Mouse (Mus musculus) right cerebral cortex, postnatal 14 days (tissue): ENCODE results near the gene 3425401B19Rik.

ENCODE experiments used
- DNase-seq: peaks from one replicate; pipeline ENCODE4 v3.0.0; 2022

The 3425401B19Rik gene

GRCm38 (mm10) chr14:32659781-32660180, 25.3 kb downstream of the 3425401B19Rik start:
- DNase-seq, result no peak

GRCm38 (mm10) chr14:32638485-32638884, 46.6 kb downstream of the 3425401B19Rik start:
- no peak for DNase-seq

- DNase-seq, result no peak
These were observed 50.9 kb downstream of the 3425401B19Rik start for GRCm38 (mm10) chr14:32634015-32634682.

- no peak for DNase-seq
These were observed 52.0 kb downstream of the 3425401B19Rik start for GRCm38 (mm10) chr14:32632908-32633600.

GRCm38 (mm10) chr14:32628584-32628983, 56.5 kb downstream of the 3425401B19Rik start:
- no peak for DNase-seq

GRCm38 (mm10) chr14:32627271-32627670, 57.8 kb downstream of the 3425401B19Rik start:
- no peak for DNase-seq

- DNase-seq, result no peak
These were observed 60.3 kb downstream of the 3425401B19Rik start for GRCm38 (mm10) chr14:32624811-32625210.

- no peak for DNase-seq
These were observed 60.8 kb downstream of the 3425401B19Rik start for GRCm38 (mm10) chr14:32624245-32624644.

GRCm38 (mm10) chr14:32617253-32617652, 67.8 kb downstream of the 3425401B19Rik start:
- no peak for DNase-seq

- DNase-seq, result peak; percentile 47
These were observed 75.7 kb downstream of the 3425401B19Rik start for GRCm38 (mm10) chr14:32609392-32609791.
